Mouse (Mus musculus): Measurements from ENCODE around the gene Tmem198b.

GRCm38 (mm10) chr10:128817033-128817432 lies 12.9 kb upstream of the Tmem198b start, which contains the start of gene Sarnp:
- TF ChIP-seq CTCF (IDR thresholded peaks at IDR 0.05; ENCODE audit: control insufficient read depth, insufficient read depth, insufficient replicate concordance, low read depth, low read length) (no peak), POLR2A (IDR thresholded peaks at IDR 0.05; ENCODE audit: control insufficient read depth, low read depth, low read length) (no peak)

All from testis, adult 2 months (tissue).